Mouse (Mus musculus) neural tube, embryonic 10.5 days (tissue): ENCODE measurements around the gene Pms1.

Experiments
- DNase-seq: peaks from one replicate; pipeline ENCODE4 v3.0.0-alpha.2; 2017; ENCODE audit warnings: low spot score; ENCODE audit errors: extremely low spot score

Pms1 gene

GRCm38 (mm10) chr1:53201630-53202199 is 95.1 kb downstream of the Pms1 start:
- no peak for DNase-seq

GRCm38 (mm10) chr1:53194536-53194935 is 102.3 kb downstream of the Pms1 start:
- no peak for DNase-seq

GRCm38 (mm10) chr1:53191234-53191633 is 105.6 kb downstream of the Pms1 start:
- no peak for DNase-seq

- DNase-seq: no peak
Measured at GRCm38 (mm10) chr1:53189620-53190019, 107.2 kb downstream of the Pms1 start.

GRCm38 (mm10) chr1:53187536-53187935 is 109.3 kb downstream of the Pms1 start, which contains the start of gene 1700019A02Rik:
1700019A02Rik (minus strand) TSS chr1:53187636.
- DNase-seq: no peak

- no peak for DNase-seq
Measured at GRCm38 (mm10) chr1:53186301-53186700, 110.5 kb downstream of the Pms1 start.

GRCm38 (mm10) chr1:53157715-53158114 is 139.1 kb downstream of the Pms1 start:
- no peak for DNase-seq
